Mouse (Mus musculus) ovary, postnatal 36 days (tissue): ENCODE measurements around the gene Gm10203.
A peak's percentile ranks its signal among the peaks of the same experiment; 100 is the strongest.
"Not testable (repeated sequence)": the region's sequence is repeated elsewhere in the genome, so short reads cannot be mapped to it uniquely, and the experiment has no call there.

Experiments
- DNase-seq: peaks from one replicate; pipeline ENCODE4 v3.0.0; 2022; ENCODE audit warnings: low spot score, mixed read lengths

Gene Gm10203

GRCm38 (mm10) chr6:149134391-149135150 lies 4.6 kb downstream of the Gm10203 start:
- DNase-seq: no peak

- DNase-seq: no peak
These were observed 5.7 kb downstream of the Gm10203 start for GRCm38 (mm10) chr6:149135631-149136030.

GRCm38 (mm10) chr6:149137936-149138335 lies 8.0 kb downstream of the Gm10203 start:
- no peak for DNase-seq

GRCm38 (mm10) chr6:149139011-149139410 lies 9.0 kb downstream of the Gm10203 start:
- DNase-seq: no peak

- no peak for DNase-seq
These were observed 9.5 kb downstream of the Gm10203 start, which contains the start of gene Etfbkmt for GRCm38 (mm10) chr6:149139471-149139870. Gene Etfbkmt (plus strand): TSS chr6:149139849.

- peak; percentile 87 for DNase-seq
These were observed 11.6 kb downstream of the Gm10203 start for GRCm38 (mm10) chr6:149141393-149142173.

GRCm38 (mm10) chr6:149145143-149145542 lies 15.2 kb downstream of the Gm10203 start:
- DNase-seq: no peak

GRCm38 (mm10) chr6:149148436-149149229 lies 18.7 kb downstream of the Gm10203 start:
- DNase-seq: no peak

GRCm38 (mm10) chr6:149152119-149152518 lies 22.1 kb downstream of the Gm10203 start:
- no peak for DNase-seq

- no peak for DNase-seq
These were observed 23.6 kb downstream of the Gm10203 start for GRCm38 (mm10) chr6:149153473-149154115.

GRCm38 (mm10) chr6:149154116-149155030 lies 24.4 kb downstream of the Gm10203 start:
- no peak for DNase-seq

GRCm38 (mm10) chr6:149155031-149155841 lies 25.3 kb downstream of the Gm10203 start:
- DNase-seq: no peak

GRCm38 (mm10) chr6:149167038-149167437 lies 37.1 kb downstream of the Gm10203 start:
- DNase-seq: not testable (repeated sequence)

GRCm38 (mm10) chr6:149167672-149168071 lies 37.7 kb downstream of the Gm10203 start:
- no peak for DNase-seq

- DNase-seq: no peak
These were observed 38.5 kb downstream of the Gm10203 start for GRCm38 (mm10) chr6:149168436-149168835.

- DNase-seq: not testable (repeated sequence)
These were observed 40.0 kb downstream of the Gm10203 start for GRCm38 (mm10) chr6:149169965-149170364.

GRCm38 (mm10) chr6:149173831-149174625 lies 44.1 kb downstream of the Gm10203 start:
- peak; percentile 22 for DNase-seq

- no peak for DNase-seq
These were observed 45.1 kb downstream of the Gm10203 start for GRCm38 (mm10) chr6:149174932-149175570.
